Mouse (Mus musculus) B cell, adult 2 months (primary cell): ENCODE results near the gene Cilp.
"Not testable (repeated sequence)": the region's sequence is repeated elsewhere in the genome, so short reads cannot be mapped to it uniquely, and the experiment has no call there.

ENCODE experiments used
- DNase-seq, 2 experiments: peaks; one replicate each; pipeline ENCODE4 v3.0.0; 2022

The Cilp gene

GRCm38 (mm10) chr9:65264959-65265358, at the start of gene Cilp:
TSS of gene Cilp (plus strand) at chr9:65265180.
- no peak for DNase-seq

GRCm38 (mm10) chr9:65215494-65216126, 49.4 kb upstream of the Cilp start:
- DNase-seq, result no peak

- DNase-seq, result peak in 1 of 2 experiments; percentile 25
These were observed 48.0 kb upstream of the Cilp start for GRCm38 (mm10) chr9:65216972-65217371.

GRCm38 (mm10) chr9:65217661-65218060, 47.3 kb upstream of the Cilp start:
- no peak for DNase-seq

- DNase-seq, result no peak
These were observed 46.1 kb upstream of the Cilp start for GRCm38 (mm10) chr9:65218916-65219315.

GRCm38 (mm10) chr9:65220398-65220797, 44.6 kb upstream of the Cilp start:
- not testable (repeated sequence) for DNase-seq

- DNase-seq, result no peak
These were observed 41.1 kb upstream of the Cilp start for GRCm38 (mm10) chr9:65223927-65224326.

- peak; percentile 18 to 23 for DNase-seq
These were observed 39.2 kb upstream of the Cilp start for GRCm38 (mm10) chr9:65225795-65226194.

GRCm38 (mm10) chr9:65230250-65230649, 34.7 kb upstream of the Cilp start:
- DNase-seq, result no peak

GRCm38 (mm10) chr9:65231284-65231683, 33.7 kb upstream of the Cilp start:
- no peak for DNase-seq

- no peak for DNase-seq
These were observed 31.6 kb upstream of the Cilp start for GRCm38 (mm10) chr9:65233243-65233985.

- DNase-seq, result no peak
These were observed 30.2 kb upstream of the Cilp start for GRCm38 (mm10) chr9:65234734-65235133.

- no peak for DNase-seq
These were observed 29.4 kb upstream of the Cilp start for GRCm38 (mm10) chr9:65235601-65236000.

GRCm38 (mm10) chr9:65237616-65238015, 27.4 kb upstream of the Cilp start:
- DNase-seq, result no peak

GRCm38 (mm10) chr9:65238191-65238760, 26.7 kb upstream of the Cilp start:
- no peak for DNase-seq

- no peak for DNase-seq
These were observed 25.8 kb upstream of the Cilp start for GRCm38 (mm10) chr9:65239176-65239575.

GRCm38 (mm10) chr9:65239731-65240130, 25.2 kb upstream of the Cilp start:
- DNase-seq, result no peak

GRCm38 (mm10) chr9:65240587-65240986, 24.4 kb upstream of the Cilp start:
- no peak for DNase-seq

GRCm38 (mm10) chr9:65241973-65242372, 23.0 kb upstream of the Cilp start:
- no peak for DNase-seq

GRCm38 (mm10) chr9:65243249-65243648, 21.7 kb upstream of the Cilp start:
- no peak for DNase-seq

- no peak for DNase-seq
These were observed 20.8 kb upstream of the Cilp start for GRCm38 (mm10) chr9:65244036-65244806.

- DNase-seq, result no peak
These were observed 17.2 kb upstream of the Cilp start for GRCm38 (mm10) chr9:65247502-65248376.

- no peak for DNase-seq
These were observed 16.6 kb upstream of the Cilp start for GRCm38 (mm10) chr9:65248377-65248690.
